Mouse (Mus musculus) stomach, embryonic 14.5 days (tissue): Measurements from ENCODE around the gene Tspan32. TPM values are rescaled to one million over a fixed set of nuclear protein-coding genes. Genes with fewer than 3 reads are reported as not detected.
A peak's percentile ranks its signal among the peaks of the same experiment; 100 is the strongest.

ENCODE experiments used
- ATAC-seq: fragments of 200-750 bp; cut with Nextera tagmentation; 2 replicates; pipeline ENCODE4 v1.8.0; 2017; ENCODE audit warnings: low read depth, moderate TSS enrichment; ENCODE audit not compliant: insufficient number of reproducible peaks, insufficient read depth, low FRiP score
- H3K27ac ChIP-seq: fragments of 300-500 bp; sonication (generic); 2 replicates; pipeline ENCODE4 v1.5.1; 2014; ENCODE audit warnings: mild to moderate bottlenecking, low read length, moderate library complexity, mixed read lengths
- H3K27me3 ChIP-seq: fragments of 300-500 bp; sonication (generic); 2 replicates; pipeline ENCODE4 v1.6.1; 2014; ENCODE audit warnings: low read length, control low read depth, mixed read lengths; ENCODE audit not compliant: control insufficient read depth, insufficient read depth
- H3K36me3 ChIP-seq: fragments of 300-500 bp; sonication (generic); 2 replicates; pipeline ENCODE4 v1.6.1; 2014; ENCODE audit warnings: mild to moderate bottlenecking, control low read depth, low read length, moderate library complexity, mixed read lengths; ENCODE audit not compliant: control insufficient read depth, insufficient read depth
- H3K4me1 ChIP-seq: fragments of 300-500 bp; sonication (generic); 2 replicates; pipeline ENCODE4 v1.6.1; 2014; ENCODE audit warnings: low read length, control low read depth, mixed read lengths; ENCODE audit not compliant: control insufficient read depth, insufficient read depth
- H3K4me2 ChIP-seq: fragments of 300-500 bp; sonication (generic); replicated peaks from 2 replicates; pipeline ENCODE4 v1.6.1; 2014; ENCODE audit warnings: low read depth, low read length, control low read depth
- H3K4me3 ChIP-seq: fragments of 300-500 bp; sonication (generic); 2 replicates; pipeline ENCODE4 v1.5.1; 2014; ENCODE audit warnings: low read depth, low read length, control low read depth
- H3K9ac ChIP-seq: fragments of 300-500 bp; sonication (generic); replicated peaks from 2 replicates; pipeline ENCODE4 v1.6.1; 2014; ENCODE audit warnings: low read depth, mild to moderate bottlenecking, control low read depth, low read length, moderate library complexity, mixed read lengths
- H3K9me3 ChIP-seq: fragments of 300-500 bp; sonication (generic); 2 replicates; pipeline ENCODE4 v1.6.1; 2016; ENCODE audit warnings: low read depth, low read length, control low read depth; ENCODE audit not compliant: control insufficient read depth
- WGBS: fragments of 180-500 bp; shearing (Covaris S2); extraction: QIAGEN DNeasy Blood & Tissue Kit; methylation state at CpG from one replicate; pipeline ENCODE4 v1.1.7; 2014; 5-methylcytosine and 5-hydroxymethylcytosine counted together
- polyA plus RNA-seq: library from polyadenylated mRNA; unstranded; fragments of >200 nt; fragmentation: Nextera tagmentation; extraction: Ambion mirVana; gene quantifications from 2 replicates; pipeline ENCODE4 v1.2.1, GENCODE M21; 2014

Tspan32 gene
- polyA plus RNA-seq, 1 experiment from 2014 or later: 1.6 TPM

DNA sequence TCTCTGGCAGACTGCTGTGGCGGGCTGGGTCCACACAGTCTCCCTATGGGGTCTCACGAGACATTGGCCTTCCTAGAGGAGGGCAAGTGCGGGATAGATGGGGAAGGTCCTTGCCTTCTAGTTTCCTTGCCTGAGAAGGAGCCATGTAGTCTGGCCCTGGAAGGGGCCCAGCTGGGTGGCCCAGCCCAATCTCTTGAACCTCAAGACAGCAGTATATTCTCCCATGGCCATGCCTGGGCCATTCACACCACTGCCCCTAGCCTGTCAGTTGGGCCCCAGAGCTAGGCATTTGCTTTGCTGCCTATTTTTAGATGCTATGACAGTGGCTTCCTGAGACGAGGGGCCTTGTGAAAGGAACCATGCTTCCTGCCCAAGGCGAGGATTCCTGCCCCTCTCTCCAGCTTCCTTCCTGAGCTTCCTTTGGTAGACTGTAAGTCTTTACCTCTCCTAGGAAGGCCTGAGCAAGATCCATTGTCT, 53.4 kb downstream of the Tspan32 start:
- 64% methylated on average over 5 of the region's 5 CpGs for WGBS
- H3K9ac ChIP-seq: no peak overlapping the region
- H3K4me1 ChIP-seq: peaks cover 58% of the 10 kb centered on the region
- H3K9me3 ChIP-seq: no peaks in the 10 kb centered on the region
- no peaks in the 10 kb centered on the region for H3K27me3 ChIP-seq
- H3K4me3 ChIP-seq: no peak overlapping the region
- H3K4me2 ChIP-seq: 0 out of 2 replicates have a peak overlapping the region, but pooled peaks have one; percentile 5
- peaks cover 33% of the 10 kb centered on the region for H3K36me3 ChIP-seq
- peak overlapping the region; percentile 82 for H3K27ac ChIP-seq
- ATAC-seq: no peak

DNA sequence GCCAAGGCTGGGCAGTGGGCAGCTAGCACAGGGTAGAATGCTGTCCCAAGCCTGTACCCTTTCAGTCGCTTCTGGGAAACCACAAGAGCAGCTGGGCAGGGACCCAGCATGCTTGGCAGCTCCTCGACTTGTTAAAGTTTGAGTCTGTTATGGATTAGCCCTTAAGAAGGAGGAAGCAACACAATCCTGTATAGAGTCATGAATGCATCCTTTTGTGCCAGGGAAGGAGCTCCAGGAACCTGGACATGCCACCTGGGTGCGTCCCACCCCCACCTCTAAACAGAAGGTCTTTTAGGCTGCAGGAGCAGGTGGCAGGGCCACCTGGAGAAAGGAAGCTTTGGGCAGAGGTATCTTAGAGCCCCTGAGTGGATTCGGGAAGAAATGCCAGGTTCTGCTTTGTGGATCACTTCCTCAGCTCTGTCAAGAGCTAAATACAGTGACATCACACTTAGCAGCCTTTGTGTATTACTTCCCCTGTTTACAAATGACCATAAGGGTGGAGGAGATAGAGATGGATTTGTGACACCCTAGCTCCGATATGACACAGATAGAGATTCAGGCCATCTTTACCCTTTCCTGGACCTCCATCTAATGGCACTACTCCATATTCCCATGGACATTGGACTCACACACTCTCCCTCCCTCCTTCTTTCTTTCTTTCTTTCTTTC, 54.5 kb downstream of the Tspan32 start:
- no peak overlapping the region for H3K4me3 ChIP-seq
- H3K9me3 ChIP-seq: no peaks in the 10 kb centered on the region
- WGBS: 70% methylated on average over 5 of the region's 5 CpGs
- peaks cover 54% of the 10 kb centered on the region for H3K4me1 ChIP-seq
- H3K36me3 ChIP-seq: peaks cover 44% of the 10 kb centered on the region
- no peak overlapping the region for H3K9ac ChIP-seq
- no peaks in the 10 kb centered on the region for H3K27me3 ChIP-seq
- peak overlapping the region; percentile 66; the same call in 1 of the 2 replicates for H3K27ac ChIP-seq
- H3K4me2 ChIP-seq: no peak overlapping the region
- ATAC-seq: no peak

DNA sequence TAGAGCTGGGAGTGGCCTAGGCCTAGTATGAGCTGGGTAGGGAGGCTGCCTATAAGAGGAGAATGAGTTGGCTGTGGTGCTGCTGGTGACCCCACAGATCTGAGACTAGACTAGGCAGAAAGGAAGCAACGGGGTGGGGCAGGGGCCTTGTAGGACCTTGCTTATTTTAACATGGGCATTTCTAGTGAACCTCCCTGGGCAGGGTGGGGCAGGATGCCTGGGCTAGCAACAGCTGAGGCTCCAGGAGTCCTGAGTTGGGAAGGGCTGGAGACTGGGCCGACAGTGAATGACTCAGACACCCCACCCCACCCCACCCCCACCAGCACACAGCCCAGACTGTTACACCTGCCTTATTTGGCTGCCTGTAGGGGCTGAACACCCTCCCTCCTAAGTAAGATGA, 57.9 kb downstream of the Tspan32 start:
- no peak overlapping the region for H3K27ac ChIP-seq
- WGBS: 74% methylated on average over 2 of the region's 2 CpGs
- no peak overlapping the region for H3K4me3 ChIP-seq
- peaks cover 72% of the 10 kb centered on the region for H3K36me3 ChIP-seq
- no peak for ATAC-seq
- peaks cover 21% of the 10 kb centered on the region for H3K4me1 ChIP-seq
- H3K9me3 ChIP-seq: no peaks in the 10 kb centered on the region
- no peaks in the 10 kb centered on the region for H3K27me3 ChIP-seq
- no peak overlapping the region for H3K4me2 ChIP-seq
- no peak overlapping the region for H3K9ac ChIP-seq

DNA sequence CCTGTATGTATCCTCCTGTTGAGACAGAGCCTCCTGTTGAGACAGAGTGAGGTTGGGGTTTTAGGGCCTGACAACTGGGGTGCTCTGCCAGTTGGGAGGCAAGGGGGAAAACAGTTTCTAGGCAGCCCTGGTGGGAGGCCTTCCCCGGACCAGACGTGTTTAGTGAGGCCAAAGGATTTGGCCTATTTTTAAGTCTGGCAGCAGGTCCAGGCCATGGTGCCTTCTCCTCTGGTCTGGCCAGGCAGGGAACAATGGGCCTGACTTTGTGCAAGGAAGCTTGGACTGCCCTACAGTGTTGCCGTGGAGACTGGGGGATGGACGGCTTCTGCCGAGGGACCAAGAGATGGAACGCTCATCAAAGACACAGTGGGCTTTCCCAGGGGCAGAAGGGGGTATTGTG, 59.4 kb downstream of the Tspan32 start:
- Histone ChIP-seq H3K27me3 (no peaks in the 10 kb centered on the region), H3K9ac (no peak overlapping the region), H3K4me2 (no peak overlapping the region), H3K4me1 (peaks cover 10% of the 10 kb centered on the region; the same call in 1 of the 2 replicates), H3K27ac (no peak overlapping the region), H3K9me3 (no peaks in the 10 kb centered on the region), H3K36me3 (peaks cover 72% of the 10 kb centered on the region), H3K4me3 (no peak overlapping the region)
- ATAC-seq: no peak
- WGBS: 81% methylated on average over 6 of the region's 6 CpGs

DNA sequence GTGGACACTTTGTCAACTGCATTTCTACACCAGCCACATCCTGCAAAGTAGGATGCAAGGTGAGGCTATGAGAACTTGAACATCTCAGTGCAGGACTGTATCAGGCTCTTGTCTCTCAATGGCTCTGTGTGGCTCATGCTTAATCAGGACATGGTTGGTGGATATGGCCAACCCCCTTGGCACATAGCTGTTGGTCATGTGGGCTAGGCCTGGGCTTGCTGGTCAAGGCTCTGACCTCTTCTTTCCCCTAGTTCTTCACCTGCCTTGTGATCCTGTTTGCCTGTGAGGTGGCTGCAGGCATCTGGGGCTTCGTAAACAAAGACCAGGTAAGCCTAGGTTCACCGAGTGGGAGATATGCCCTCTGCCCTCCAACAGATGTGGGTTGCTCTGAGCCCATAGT, 60.8 kb downstream of the Tspan32 start:
- no peak for ATAC-seq
- Histone ChIP-seq H3K9ac (no peak overlapping the region), H3K36me3 (peaks cover 67% of the 10 kb centered on the region), H3K27ac (no peak overlapping the region), H3K4me2 (no peak overlapping the region), H3K4me3 (no peak overlapping the region), H3K27me3 (no peaks in the 10 kb centered on the region), H3K4me1 (peaks cover 15% of the 10 kb centered on the region; the same call in 1 of the 2 replicates), H3K9me3 (no peaks in the 10 kb centered on the region)
- 84% methylated on average over 2 of the region's 2 CpGs for WGBS

DNA sequence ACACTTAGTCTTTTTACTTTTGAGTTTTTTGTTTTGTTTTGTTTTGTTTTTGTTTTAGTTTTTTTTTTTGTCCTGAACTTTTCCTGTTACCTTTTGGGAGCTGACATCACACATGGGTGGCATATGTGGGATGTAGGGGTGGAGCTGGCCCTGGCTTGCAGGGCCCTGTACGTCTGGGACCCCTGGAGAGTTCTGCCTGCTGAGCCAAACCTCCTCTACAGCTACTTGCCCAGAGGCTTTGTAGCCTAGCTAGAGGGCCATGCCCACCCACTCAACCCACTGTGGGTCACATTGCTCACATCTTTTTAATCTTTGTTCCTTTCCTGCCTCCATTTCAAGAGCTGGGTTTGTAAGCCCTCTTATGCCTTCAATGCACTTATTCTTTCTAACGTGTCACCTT, 62.6 kb downstream of the Tspan32 start:
- no peak for ATAC-seq
- Histone ChIP-seq H3K4me3 (no peak overlapping the region), H3K9me3 (no peaks in the 10 kb centered on the region), H3K36me3 (peaks cover 57% of the 10 kb centered on the region), H3K4me1 (peaks cover 16% of the 10 kb centered on the region; the same call in 1 of the 2 replicates), H3K9ac (no peak overlapping the region), H3K27ac (peak overlapping the region; percentile 96; the same call in 1 of the 2 replicates), H3K4me2 (no peak overlapping the region), H3K27me3 (no peaks in the 10 kb centered on the region)
- WGBS: 80% methylated on average over 2 of the region's 2 CpGs

DNA sequence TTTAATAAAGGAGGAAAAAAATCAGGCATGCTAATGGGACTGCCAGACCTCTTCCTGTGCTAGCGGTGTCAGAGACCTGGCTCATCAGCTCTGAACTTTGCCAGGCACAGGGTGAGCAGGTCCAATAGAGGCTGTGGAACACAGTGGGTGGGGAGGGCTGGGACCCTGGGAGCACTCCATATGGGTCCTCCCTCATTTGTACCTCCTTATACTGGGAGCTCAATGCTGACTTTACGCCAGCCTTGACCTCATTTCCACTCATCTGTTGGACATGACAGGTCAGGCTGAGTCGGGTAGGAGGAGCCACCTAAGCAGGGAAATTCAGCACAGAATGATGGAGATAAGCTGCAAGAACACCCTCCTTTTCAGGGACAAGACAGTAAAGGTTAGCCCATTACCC, 63.1 kb downstream of the Tspan32 start:
- Histone ChIP-seq H3K27me3 (no peaks in the 10 kb centered on the region), H3K9me3 (no peaks in the 10 kb centered on the region), H3K9ac (no peak overlapping the region), H3K27ac (peak overlapping the region; percentile 96), H3K4me3 (no peak overlapping the region), H3K4me2 (peak overlapping the region; percentile 39), H3K4me1 (peaks cover 13% of the 10 kb centered on the region; the same call in 1 of the 2 replicates), H3K36me3 (peaks cover 55% of the 10 kb centered on the region)
- 82% methylated on average over 3 of the region's 3 CpGs for WGBS
- ATAC-seq: no peak

DNA sequence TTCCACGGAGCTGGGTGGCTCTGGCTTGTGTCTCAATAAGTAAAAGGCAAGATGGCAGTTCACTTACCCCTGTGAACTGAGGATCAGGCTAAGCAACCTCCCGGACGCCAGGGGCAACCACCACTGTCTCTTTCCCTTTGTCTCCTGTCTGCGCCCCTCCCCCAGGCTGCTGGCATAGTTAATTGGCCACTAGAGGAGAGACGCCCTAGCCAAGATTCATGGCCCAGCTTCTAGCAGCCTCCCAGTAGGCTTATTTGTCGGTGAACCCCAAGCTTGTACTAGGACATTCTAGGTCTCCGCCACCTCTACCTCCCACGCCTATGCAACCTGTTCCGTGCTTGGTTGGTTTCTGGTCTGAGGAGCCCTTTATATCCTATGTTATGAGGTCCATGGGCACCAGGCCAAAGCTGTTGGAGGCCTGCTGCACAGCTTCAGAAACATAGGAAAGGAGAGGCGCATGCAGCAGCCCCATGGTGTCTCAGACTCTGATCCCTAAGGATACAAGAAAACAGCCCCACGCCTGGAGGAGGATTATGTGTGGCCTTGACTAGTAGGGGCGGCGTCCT, 63.6 kb downstream of the Tspan32 start:
- H3K27ac ChIP-seq: peak overlapping the region; percentile 96
- peaks cover 55% of the 10 kb centered on the region for H3K36me3 ChIP-seq
- 56% methylated on average over 13 of the region's 13 CpGs for WGBS
- H3K4me3 ChIP-seq: peak overlapping the region; percentile 84
- peak overlapping the region; percentile 18; the same call in 1 of the 2 replicates for H3K9ac ChIP-seq
- H3K4me1 ChIP-seq: peaks cover 13% of the 10 kb centered on the region; the same call in 1 of the 2 replicates
- peak overlapping the region; percentile 39 for H3K4me2 ChIP-seq
- no peaks in the 10 kb centered on the region for H3K27me3 ChIP-seq
- H3K9me3 ChIP-seq: no peaks in the 10 kb centered on the region
- peak; percentile 1; the same call in 1 of the 2 replicates for ATAC-seq
